Mouse (Mus musculus) erythroblast, adult 5-6 weeks (primary cell): Measurements from ENCODE around the gene Txlna. TPM values are rescaled to one million over a fixed set of nuclear protein-coding genes. Genes with fewer than 3 reads are reported as not detected.

ENCODE experiments used
- ATAC-seq: replicated peaks from 2 replicates; pipeline ENCODE4 v1.8.0; 2016; ENCODE audit warnings: moderate number of reproducible peaks, mild to moderate bottlenecking, moderate TSS enrichment, inconsistent platforms; ENCODE audit not compliant: poor library complexity, low FRiP score, severe bottlenecking
- total RNA-seq, 2 experiments: library from RNA; stranded (forward) in 1 of 2; stranded (reverse) in 1 of 2; fragments of 150-400 nt in 1 of 2; fragments of 200-764, 138-1000 nt in 1 of 2; gene quantifications; 2 replicates each; pipeline versions ENCODE4 v1.2.3 to v1.2.4; 2015 to 2017; ENCODE audit warnings: low replicate concordance in 2 of 2

Txlna gene
- total RNA-seq, 2 experiments from 2014 or later, result 10.0 to 20.8 TPM

GRCm38 (mm10) chr4:129626035-129626434 is 14.8 kb downstream of the Txlna start:
- ATAC-seq, result no peak

DNA sequence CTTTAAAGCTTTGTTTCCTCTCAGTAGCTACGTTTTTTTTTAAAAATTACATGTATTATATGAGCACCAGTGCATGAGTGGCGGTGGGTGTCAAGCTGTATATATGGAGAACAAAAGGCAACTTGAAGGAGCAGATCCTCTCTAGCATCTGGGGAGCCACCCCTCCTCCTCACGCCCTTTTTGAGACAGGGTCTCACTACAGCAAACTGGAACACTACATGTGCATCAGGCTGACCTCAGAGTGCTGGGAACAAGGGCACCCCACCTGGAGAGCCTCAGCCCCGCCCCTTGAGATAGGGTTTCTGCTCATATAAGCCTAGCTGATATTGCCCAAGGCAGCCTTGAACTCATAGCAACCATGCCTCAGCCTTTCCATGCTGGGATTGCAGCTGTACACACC is 15.4 kb downstream of the Txlna start:
- ATAC-seq, result no peak

DNA sequence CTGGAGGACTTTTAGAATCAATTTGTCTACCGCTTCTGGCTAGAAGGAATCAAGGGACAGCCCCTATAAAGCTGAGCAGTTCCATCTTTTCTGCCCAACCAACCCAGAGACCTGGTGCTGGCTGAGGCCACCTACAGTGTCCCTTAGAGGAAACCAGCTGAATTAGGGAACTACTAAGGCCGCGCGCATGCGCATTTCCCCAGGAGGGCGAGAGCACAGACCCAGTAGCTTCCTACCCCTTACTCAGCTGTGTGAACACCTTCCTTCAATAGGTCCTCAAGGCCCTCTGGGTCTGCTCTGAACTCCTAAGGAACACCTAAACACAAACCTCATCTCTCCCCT is 15.9 kb downstream of the Txlna start:
- peak; percentile 22; the same call in 1 of the 2 replicates for ATAC-seq

DNA sequence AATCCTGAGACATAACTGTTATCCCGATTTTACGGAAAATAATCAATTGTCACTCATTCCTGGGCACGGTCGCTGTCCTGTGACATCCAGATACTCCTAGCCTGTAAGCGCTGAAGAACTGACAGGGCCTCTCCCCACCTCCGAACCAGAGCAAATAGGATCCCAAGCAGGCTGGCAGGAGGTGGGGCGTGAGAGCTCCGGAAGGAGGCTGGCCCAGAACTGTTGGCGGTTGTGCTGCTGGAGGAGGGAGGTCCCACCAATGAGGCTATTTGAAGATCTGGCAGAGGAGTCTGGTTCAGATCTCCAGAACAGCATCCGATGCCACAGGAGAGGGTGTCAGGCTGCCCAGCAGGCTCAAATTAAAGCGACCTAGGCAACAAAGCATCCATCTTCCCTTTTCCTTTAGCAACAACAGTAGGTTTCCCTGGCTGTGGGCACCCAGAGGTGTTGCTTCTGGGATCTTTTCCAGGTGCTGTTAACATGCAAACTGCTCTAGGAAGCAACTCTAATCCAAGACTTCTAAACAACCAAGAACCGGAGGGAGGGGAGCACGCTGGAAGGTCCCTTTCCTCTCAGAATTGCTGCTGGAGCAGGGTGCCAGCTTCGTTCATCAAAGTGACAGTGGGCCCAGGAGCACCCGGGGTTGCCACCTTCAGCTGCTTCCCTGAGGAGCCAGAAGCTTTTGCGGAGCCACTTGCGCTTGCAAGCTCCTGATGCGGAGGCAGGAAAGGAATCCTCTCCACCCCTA is 16.4 kb downstream of the Txlna start:
- peak; percentile 94 for ATAC-seq

GRCm38 (mm10) chr4:129623681-129624091 is 17.2 kb downstream of the Txlna start, which contains the start of gene Ccdc28b:
TSS of gene Ccdc28b (minus strand) at chr4:129623947.
- no peak for ATAC-seq

GRCm38 (mm10) chr4:129622803-129623535 is 17.9 kb downstream of the Txlna start:
- ATAC-seq, result no peak

GRCm38 (mm10) chr4:129622120-129622802 is 18.6 kb downstream of the Txlna start:
- ATAC-seq, result no peak

GRCm38 (mm10) chr4:129621283-129621841 is 19.5 kb downstream of the Txlna start:
- no peak for ATAC-seq

- ATAC-seq, result no peak
These were observed 20.2 kb downstream of the Txlna start for GRCm38 (mm10) chr4:129620419-129621282.

DNA sequence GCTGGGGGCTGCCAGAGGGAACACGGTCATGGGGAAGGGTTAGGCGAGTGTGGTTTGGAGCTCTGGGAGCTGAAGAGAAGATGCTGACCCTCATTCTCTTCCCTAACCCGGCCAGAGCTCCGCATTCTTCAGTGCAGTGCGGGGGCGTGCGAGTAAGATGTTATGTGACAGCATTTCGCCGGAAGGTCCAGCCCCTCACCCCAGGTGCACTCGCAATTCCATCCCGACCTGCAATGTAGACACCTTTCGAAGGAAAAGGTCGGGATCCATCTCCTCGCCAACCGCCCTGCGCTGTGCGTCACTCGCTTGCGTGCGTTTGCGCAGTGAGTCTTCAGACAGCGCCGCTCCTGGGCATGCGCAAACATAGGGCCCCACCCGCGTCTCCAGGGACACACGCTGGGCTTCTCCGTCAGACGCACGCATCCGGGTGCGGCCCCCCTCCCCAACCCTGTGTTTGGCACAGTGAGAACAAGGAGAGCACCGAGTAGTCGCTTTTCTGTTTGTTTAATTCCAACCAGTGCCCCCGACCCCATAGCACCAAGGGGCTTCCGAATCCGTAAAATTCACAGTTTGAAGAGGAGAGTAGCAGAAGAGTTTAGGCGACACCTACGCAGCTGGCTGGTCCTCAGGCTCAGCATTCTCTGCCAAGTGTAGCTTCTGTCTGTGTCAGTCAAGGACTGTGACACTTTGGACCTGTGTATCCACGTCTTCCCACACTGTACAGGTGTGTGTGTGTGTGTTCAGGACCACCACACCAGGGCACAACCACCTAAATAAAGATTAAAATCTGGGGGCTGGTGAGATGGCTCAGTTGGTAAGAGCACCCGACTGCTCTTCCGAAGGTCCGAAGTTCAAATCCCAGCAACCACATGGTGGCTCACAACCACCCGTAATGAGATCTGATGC is 21.8 kb downstream of the Txlna start, which contains the start of gene Iqcc:
TSS of gene Iqcc (minus strand) at position 314 of the 906 bp plus-strand sequence.
- ATAC-seq, result peak; percentile 95

GRCm38 (mm10) chr4:129618031-129618430 is 22.8 kb downstream of the Txlna start:
- ATAC-seq, result no peak

- no peak for ATAC-seq
These were observed 23.7 kb downstream of the Txlna start for GRCm38 (mm10) chr4:129617121-129617641.

DNA sequence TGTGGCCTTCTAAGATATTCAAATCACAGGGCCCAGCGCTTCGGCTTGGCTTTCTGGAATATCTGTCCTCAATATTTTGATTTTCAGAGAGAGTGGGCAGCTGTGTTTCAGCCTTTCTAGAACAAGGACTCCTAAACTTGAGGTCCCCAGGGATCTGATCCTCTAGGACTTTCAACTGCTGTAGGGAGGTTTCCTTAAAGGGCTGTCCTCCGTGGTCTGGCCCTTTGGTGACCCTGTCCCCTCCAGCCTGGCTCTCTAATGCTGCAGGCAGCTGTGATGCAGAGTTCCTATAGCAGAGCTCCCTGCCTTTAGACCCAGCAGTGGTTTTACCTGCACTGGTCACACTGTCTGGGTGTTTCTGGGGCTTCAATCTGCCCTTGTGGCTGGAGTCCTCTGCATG is 24.2 kb downstream of the Txlna start:
- no peak for ATAC-seq

DNA sequence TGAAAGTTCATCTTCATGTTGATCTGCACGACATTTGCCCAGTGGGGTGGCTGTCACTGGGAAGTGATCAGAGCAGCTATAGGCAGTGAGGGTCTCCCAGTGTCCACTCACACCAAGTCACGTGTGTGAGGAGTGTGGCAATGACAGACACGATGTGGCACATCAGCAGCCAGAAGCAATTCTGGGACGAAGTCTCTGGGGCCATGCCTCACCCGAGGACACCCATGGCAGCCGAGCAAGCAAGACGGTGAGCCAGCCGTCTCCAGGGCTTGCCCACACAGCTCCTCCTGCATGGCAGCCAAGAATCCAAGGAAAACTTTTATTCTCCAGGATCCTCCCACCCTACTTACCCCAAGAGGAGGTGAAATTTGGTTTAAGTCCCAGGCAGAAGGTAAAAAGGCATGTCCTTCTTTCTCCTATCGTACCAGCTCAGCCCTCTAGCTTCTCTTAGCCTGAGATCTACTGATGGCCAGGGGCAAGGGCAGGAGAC is 25.0 kb downstream of the Txlna start:
- no peak for ATAC-seq

DNA sequence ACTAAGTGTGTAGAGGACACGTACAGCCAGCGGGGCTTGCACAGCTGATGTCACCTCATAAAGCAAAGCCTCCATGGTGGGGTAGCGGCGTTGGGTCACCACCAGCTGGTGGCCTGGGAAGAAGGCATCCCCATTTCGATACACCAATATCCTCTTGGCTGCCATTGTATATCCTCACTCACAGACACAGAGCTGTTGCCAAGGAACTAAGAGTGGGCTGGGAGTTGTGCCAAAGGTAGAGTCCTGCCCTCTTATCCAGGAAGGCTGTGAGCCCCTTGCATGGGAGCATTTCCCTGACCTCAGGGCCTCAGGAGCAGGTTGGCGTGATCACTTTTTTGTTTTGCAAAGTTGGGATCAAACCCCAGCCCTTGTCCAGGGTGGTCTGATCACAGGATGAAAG is 26.8 kb downstream of the Txlna start, which contains the start of gene Dcdc2b:
TSS of gene Dcdc2b (minus strand) at position 165 of the 400 bp plus-strand sequence.
- no peak for ATAC-seq

DNA sequence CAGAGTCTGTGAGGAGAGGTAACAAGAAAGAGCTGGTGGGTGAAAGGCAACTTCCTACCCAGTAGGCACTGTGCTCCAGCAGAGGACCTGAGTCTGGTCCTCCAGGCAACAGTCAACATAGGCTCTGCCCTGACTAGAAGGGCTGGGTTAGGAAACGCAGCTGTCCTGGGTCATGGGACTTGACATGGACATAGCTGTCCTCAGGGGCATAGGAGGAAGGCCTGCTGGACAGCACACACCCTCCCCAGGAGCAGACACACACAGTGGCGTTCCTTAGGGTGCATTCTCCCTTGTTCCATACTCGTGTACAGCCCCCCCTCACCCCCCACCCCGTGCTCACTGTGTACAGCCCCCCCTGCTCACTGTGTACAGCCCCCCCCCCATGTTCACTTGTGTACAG is 30.4 kb downstream of the Txlna start:
- no peak for ATAC-seq

DNA sequence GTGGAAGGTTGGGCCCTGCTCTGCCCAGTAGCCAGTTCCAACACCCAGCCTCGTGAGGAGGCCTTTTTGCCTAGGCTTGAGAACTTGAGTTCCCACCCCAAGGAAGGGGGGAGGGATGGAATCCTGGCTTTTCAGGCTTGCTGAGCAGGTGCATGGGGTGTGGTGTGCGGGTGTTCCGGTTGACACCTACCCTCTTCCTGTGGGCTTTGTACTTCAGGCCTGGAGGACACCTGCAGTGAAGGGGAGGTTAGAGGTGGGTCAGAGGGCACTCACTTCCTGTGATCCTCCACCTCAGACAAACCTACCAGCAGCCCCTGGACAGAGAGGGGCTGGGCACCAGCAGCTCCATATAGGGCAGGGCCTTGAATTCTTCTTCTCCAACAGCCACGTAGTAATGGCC is 30.8 kb downstream of the Txlna start:
- ATAC-seq, result no peak

- no peak; the same call in 1 of the 2 replicates for ATAC-seq
These were observed 31.7 kb downstream of the Txlna start for GRCm38 (mm10) chr4:129609139-129609631.
